Mouse (Mus musculus): ENCODE measurements around the gene Lpcat3. TPM values are rescaled to one million over a fixed set of nuclear protein-coding genes. Genes with fewer than 3 reads are reported as not detected.
"Not testable (repeated sequence)": the region's sequence is repeated elsewhere in the genome, so short reads cannot be mapped to it uniquely, and the experiment has no call there.

Gene Lpcat3
- total RNA-seq, 1 experiment from 2014 or later: 82.3 TPM

GRCm38 (mm10) chr6:124678769-124679168 is 15.9 kb downstream of the Lpcat3 start:
- no peak for DNase-seq

DNA sequence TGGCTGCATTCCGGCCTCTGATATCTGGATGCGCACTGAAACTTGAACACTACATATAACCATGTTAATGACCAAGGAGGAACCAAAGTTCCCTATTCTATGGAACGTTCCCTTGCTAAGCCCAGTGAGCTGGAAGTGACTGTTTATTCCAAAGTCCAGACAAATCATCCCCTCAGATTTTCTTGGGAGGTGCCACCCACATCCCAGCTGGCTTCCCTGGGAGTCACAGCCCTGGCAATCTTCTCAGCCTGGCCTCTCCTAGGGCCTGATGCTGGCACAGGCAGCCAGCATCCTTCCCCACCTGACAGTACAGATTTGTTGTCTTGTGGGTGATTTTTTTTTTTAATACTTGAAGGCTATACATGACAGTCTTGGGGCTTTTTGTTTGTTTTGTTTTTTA is 16.7 kb downstream of the Lpcat3 start:
- DNase-seq: no peak

DNA sequence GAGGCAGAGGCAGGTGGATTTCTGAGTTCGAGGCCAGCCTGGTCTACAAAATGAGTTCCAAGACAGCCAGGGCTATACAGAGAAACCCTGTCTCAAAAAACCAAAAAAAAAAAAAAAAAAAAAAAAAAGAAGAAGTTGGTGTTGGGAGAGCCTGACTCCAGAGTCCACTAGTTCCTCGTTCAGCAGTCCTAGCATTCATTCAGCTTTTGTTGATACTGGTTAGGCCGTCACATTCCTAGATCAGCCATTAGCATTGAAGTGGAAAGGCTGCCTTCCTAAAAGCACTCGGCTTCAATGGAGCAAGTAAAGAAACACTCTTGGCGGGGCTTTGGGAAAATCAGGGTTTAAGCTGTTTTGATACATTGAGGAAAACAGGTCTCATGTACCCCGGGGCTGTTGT is 19.5 kb downstream of the Lpcat3 start:
- DNase-seq: not testable (repeated sequence)

DNA sequence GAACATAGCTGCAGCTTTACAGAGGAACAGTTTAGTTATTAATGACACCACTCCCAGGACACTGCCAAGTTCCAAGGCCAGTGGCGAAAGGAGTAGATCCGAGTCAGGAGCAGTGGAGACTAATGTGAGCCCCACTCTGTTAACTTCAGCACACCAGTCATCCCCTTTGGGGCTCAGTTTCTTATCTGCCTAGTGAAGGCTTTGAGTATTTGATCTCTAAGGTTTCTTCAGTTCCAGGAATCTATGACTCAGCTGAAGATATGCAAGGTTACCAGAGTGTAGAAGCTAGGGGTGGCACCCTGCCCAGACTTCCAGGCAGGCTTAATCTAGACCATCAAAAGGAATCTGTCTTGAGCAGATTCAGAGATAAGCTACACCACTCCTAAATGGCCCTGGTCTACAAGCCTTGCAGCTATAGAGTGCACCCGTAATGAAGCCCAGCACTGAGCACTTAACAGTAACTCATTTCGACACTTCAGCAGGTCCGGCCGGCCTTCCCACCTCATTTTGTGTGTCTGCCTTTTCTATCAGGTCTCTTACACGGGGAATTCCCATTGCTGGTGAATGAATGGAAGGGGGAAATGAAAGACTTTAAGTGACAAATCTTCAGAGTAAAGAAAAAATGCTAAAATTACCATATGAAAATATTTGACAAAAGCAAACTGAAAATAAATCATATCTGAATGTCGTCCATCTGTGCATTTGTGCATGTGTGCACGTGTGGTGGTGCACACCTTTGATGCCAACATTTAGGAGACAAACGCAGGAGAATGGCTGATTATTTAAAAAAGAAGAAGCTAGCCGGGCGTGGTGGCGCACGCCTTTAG is 21.0 kb downstream of the Lpcat3 start:
- DNase-seq: peak; percentile 89

- no peak for DNase-seq
These were observed 23.0 kb downstream of the Lpcat3 start for GRCm38 (mm10) chr6:124685606-124686386.

- not testable (repeated sequence) for DNase-seq
These were observed 23.8 kb downstream of the Lpcat3 start for GRCm38 (mm10) chr6:124686644-124687043.

- DNase-seq: no peak
These were observed 25.4 kb downstream of the Lpcat3 start for GRCm38 (mm10) chr6:124688151-124688758.

DNA sequence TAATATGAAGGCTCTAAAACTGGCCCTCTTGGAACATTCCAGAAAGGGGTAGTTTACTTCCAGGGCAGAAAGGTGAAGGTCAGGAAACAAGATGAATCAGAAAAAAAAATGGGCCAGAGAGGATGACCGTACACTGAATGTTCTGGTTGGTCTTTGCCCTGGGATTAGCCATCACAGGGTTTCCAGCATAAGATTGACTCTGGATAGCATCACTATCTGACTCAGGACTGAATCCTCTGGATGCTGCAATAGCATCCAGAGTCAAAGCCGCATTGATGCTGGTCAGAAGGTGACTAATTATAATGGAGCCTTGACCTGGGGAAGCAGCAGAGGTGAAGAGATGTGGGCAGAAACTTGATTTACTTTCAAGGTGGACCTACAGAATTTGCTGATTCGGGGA is 26.2 kb downstream of the Lpcat3 start:
- DNase-seq: no peak

DNA sequence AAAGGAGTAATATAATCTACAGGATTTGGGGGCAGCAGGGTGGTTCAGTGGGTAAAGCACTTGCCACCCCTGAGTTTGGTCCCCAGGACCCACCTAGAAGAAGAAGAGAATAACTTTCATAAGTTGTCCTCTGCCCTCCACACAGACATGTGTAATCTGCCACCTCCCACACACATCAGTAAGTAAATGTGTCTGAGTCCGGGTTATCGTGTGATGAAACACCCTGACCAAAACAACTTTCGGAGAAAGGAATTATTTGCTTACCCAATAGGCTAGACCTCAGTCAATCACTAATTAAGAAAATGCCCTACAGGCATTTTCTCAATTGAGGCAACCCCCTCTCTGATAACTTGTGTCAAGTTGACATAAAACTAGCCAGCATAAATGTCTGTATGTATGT is 27.7 kb downstream of the Lpcat3 start:
- no peak for DNase-seq

- no peak for DNase-seq
These were observed 30.6 kb downstream of the Lpcat3 start for GRCm38 (mm10) chr6:124693243-124693981.

DNA sequence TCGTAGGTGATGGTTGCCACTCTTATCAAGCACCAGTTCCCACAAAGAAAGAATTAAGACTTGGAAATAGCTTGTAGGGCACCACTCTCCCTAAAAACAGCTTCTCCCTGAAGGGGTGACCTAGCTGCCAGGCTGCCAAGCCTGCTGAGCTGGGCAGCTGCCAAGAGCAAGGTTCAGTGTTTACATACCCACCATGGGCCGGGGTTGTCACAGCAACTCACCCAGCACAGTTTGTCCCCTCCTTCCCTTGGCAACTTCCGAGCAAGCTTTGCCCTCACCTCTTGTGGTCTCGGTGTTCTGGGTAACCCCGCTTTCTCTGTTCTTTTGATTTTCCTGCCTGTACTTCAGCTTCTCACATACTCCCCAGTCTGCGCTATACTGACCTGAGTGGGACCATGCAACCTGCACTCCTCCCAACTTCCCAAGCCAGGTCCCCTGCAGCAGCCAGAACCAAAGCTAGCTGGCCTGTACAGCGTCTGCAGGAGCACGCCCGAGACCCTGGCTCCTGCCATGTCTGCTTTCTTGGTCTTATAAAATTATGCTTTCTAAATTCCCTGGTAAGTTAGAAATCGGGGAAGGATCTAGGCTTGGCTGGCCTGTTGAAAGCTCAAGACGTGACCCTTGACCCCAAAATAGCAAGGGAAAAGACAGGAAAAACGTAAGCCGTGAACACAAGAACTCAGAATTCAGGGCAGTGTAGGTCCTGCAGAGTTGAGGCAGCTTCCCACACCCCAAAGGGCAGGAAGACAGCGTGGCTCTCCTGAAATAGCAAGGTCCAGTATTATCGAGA is 31.5 kb downstream of the Lpcat3 start:
- DNase-seq: peak; percentile 81

DNA sequence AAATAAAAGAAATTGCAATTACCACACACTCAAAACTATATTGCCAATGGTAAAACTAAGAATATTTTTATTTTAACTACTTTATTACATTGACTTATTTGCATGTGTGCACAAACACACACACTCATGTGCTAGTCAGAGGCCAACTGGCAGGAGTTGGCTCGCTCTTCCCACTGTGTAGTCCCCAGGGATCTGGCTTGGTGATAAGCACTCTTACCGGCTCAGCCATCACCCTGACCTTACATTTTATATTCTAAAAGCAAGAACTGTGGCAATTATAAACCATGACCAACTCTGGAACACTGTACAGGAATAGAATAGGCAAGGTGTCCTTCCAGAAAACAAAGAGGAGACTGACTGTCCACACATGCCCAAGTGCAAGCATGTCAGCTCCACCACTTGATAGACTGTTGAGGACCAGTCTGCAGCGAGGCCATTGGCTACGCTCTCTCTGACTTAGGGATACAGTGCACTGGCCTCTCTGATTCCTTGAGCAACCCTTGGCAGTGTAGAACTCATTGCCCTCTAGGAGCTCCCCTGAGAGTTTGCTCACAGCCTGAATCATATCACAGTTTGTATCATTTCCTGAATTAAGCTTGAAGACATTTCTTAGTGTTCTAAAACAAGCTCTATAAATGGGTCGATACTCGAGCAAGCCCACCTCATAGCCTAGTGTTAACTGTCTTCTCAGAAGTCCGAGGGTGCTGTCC is 33.8 kb downstream of the Lpcat3 start:
- DNase-seq: no peak

GRCm38 (mm10) chr6:124698751-124699150 is 35.9 kb downstream of the Lpcat3 start:
- DNase-seq: no peak

DNA sequence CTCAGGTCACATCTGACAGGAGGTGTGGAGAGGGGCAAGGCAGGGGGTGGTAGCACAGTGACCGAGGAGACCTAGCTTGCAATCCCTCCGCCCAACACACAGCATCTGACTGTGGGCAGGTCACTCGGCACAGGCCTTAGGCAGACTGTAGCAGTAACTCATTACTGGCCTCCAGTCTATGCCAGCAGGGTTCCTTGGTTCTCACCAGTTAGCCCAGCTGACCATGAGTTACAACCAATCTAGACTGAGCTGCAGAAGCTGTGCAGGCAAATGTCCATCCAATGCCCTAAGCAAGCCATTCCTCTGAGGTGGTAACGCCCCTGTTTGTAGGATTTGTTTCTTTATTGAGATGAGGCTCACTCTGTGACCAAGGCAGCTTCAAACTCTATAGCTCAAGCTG is 36.5 kb downstream of the Lpcat3 start:
- DNase-seq: no peak

GRCm38 (mm10) chr6:124699962-124700610 is 37.3 kb downstream of the Lpcat3 start:
- DNase-seq: peak; percentile 91

- peak; percentile 51 for DNase-seq
These were observed 38.5 kb downstream of the Lpcat3 start for GRCm38 (mm10) chr6:124701338-124701737.

- DNase-seq: no peak
These were observed 39.4 kb downstream of the Lpcat3 start for GRCm38 (mm10) chr6:124702102-124702783.

- DNase-seq: peak; percentile 78
These were observed 39.9 kb downstream of the Lpcat3 start for GRCm38 (mm10) chr6:124702784-124703103.

DNA sequence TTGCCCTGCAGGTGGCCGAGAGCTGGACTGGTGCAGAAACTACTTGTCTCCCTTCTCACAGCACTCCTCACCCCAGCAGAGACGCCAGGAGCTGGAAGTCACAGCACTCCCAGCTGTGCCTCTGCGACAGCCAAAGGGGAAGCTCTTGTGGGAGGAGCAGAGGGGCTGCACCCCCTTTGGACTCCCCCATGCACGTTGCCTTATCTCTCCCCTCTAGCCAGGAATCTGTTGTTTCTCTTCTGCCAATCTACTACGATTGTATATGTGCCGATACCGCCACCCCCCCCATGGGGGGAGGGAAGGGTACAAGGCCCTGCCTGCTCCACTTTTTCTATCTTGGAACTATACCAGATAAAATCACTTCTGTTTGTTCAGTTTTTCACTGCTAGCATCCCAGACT is 41.0 kb downstream of the Lpcat3 start:
- no peak for DNase-seq

DNA sequence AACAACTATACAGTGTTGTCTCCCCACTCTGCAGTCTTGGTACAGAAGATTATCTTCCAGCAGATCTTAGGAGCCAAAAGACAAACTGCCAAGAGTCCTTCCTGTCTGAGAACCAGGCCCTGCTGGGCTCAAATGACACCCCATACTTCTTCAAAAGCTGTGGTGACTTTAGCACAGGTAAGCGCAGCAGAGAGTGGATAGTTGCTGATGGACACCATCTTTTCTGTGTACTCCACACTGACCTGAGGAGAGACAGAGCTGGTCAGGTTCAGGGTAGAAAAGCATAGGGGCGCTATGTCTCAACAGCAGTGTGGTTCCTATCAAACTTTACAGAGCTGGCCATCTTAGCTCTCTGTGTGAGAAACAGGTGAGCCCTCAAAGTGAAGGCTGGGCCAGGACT is 41.6 kb downstream of the Lpcat3 start:
- DNase-seq: no peak
